Mouse (Mus musculus) heart, adult 2 months (tissue): ENCODE data around the gene Rapgef2.

Source experiments
- CTCF ChIP-seq: fragments of 200-600 bp; IDR thresholded peaks from 2 replicates; pipeline ENCODE4 v1.8.1; 2022; ENCODE audit warnings: antibody characterized with exemption, mild to moderate bottlenecking, moderate library complexity
- EP300 ChIP-seq: fragments of 200-500 bp; IDR thresholded peaks from 2 replicates; pipeline ENCODE4 v1.6.1; 2011; ENCODE audit warnings: low read depth, low read length, control low read depth; ENCODE audit not compliant: insufficient read depth
- POLR2A ChIP-seq: fragments of 200-500 bp; IDR thresholded peaks from 2 replicates; pipeline ENCODE4 v1.6.1; 2011; ENCODE audit warnings: mild to moderate bottlenecking, low read depth, low read length, control low read depth; ENCODE audit not compliant: insufficient read depth

DNA sequence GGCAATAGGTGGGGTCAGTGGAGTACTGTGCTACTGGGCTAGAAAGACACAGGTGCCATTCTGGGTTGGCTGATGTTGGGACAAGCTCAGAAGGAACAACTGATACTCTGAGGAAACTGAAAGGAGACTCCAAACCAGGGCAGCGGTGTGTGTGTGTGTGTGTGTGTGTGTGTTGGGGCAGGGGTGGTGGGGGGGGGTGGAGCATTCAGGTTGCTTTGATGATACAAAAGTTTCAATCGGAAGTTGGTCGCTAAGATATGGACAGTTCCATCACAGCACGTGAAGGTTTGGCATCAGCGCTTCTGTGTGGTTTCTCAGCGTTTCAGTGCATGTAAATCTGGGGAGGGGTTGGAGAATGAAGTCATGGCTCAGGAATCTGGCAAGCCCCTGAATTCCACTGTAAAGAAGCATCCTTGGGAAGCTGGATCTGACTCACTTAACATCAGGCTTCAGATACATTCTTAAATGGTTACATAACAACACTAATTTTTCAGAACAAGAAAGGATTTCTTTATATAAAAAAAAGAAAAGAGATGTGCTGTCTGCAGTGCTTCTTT is 157.2 kb downstream of the Rapgef2 start:
- no peak for TF ChIP-seq CTCF
- no peak for TF ChIP-seq EP300
- no peak for TF ChIP-seq POLR2A
